Mouse (Mus musculus) 3T3-L1 (cell line): ENCODE measurements around the gene Ruvbl2.
"Not testable (repeated sequence)": the region's sequence is repeated elsewhere in the genome, so short reads cannot be mapped to it uniquely, and the experiment has no call there.

ENCODE experiments used
- DNase-seq: peaks from one replicate; pipeline ENCODE4 v3.0.0-alpha.2; 2015; ENCODE audit warnings: low read depth, low spot score

Ruvbl2 gene

GRCm38 (mm10) chr7:45401521-45402085 lies 36.3 kb downstream of the Ruvbl2 start:
- no peak for DNase-seq

- DNase-seq = peak; percentile 45
Observed at GRCm38 (mm10) chr7:45396787-45397186, 41.1 kb downstream of the Ruvbl2 start.

GRCm38 (mm10) chr7:45396337-45396775 lies 41.5 kb downstream of the Ruvbl2 start:
- not testable (repeated sequence) for DNase-seq

GRCm38 (mm10) chr7:45395578-45396336 lies 42.1 kb downstream of the Ruvbl2 start, which contains the start of gene Snrnp70:
Snrnp70 (minus strand) TSS chr7:45395742.
- DNase-seq = peak; percentile 100

- peak; percentile 79 for DNase-seq
Observed at GRCm38 (mm10) chr7:45395129-45395541, 42.8 kb downstream of the Ruvbl2 start.

GRCm38 (mm10) chr7:45386077-45386476 lies 51.8 kb downstream of the Ruvbl2 start:
- DNase-seq = peak; percentile 48

- DNase-seq = no peak
Observed at GRCm38 (mm10) chr7:45376057-45376456, 61.8 kb downstream of the Ruvbl2 start.

GRCm38 (mm10) chr7:45374620-45375019 lies 63.3 kb downstream of the Ruvbl2 start:
- no peak for DNase-seq

- DNase-seq = no peak
Observed at GRCm38 (mm10) chr7:45372371-45372770, 65.5 kb downstream of the Ruvbl2 start.
